Mouse (Mus musculus) heart, embryonic 14.5 days (tissue): ENCODE results near the gene Clec1a. TPM values are rescaled to one million over a fixed set of nuclear protein-coding genes. Genes with fewer than 3 reads are reported as not detected.

Source experiments
- ATAC-seq: fragments of 200-750 bp; cut with Nextera tagmentation; 2 replicates; pipeline ENCODE4 v1.8.0; 2017; ENCODE audit warnings: low read depth, moderate TSS enrichment; ENCODE audit not compliant: insufficient number of reproducible peaks, insufficient read depth, low FRiP score
- H3K27ac ChIP-seq, 2 experiments: fragments of 200-500 bp in 1 of 2; fragments of 300-500 bp in 1 of 2; sonication (generic) in 1 of 2; replicated peaks in 1 of 2; 2 replicates each; pipeline ENCODE4 v1.5.1; 2012 to 2014; ENCODE audit warnings: low read depth in 2 of 2, low read length in 2 of 2, control low read depth in 1 of 2, mild to moderate bottlenecking in 1 of 2, mixed read lengths in 1 of 2; ENCODE audit not compliant: control insufficient read depth in 1 of 2, insufficient read depth in 1 of 2
- H3K27me3 ChIP-seq: fragments of 300-500 bp; sonication (generic); 2 replicates; pipeline ENCODE4 v1.6.1; 2014; ENCODE audit warnings: mild to moderate bottlenecking, low read length, control low read depth; ENCODE audit not compliant: control insufficient read depth, insufficient read depth
- H3K36me3 ChIP-seq: fragments of 300-500 bp; sonication (generic); 2 replicates; pipeline ENCODE4 v1.6.1; 2014; ENCODE audit warnings: mild to moderate bottlenecking, control low read depth, low read length, mixed read lengths; ENCODE audit not compliant: control insufficient read depth, insufficient read depth
- H3K4me1 ChIP-seq, 2 experiments: fragments of 200-500 bp in 1 of 2; fragments of 300-500 bp in 1 of 2; sonication (generic) in 1 of 2; 2 replicates each; pipeline ENCODE4 v1.6.1; 2012 to 2014; ENCODE audit warnings: low read length in 2 of 2, control low read depth in 1 of 2, mixed read lengths in 1 of 2; ENCODE audit not compliant: control insufficient read depth in 2 of 2, insufficient read depth in 2 of 2
- H3K4me2 ChIP-seq: fragments of 300-500 bp; sonication (generic); 2 replicates; pipeline ENCODE4 v1.6.1; 2014; ENCODE audit warnings: mild to moderate bottlenecking, low read length
- H3K4me3 ChIP-seq, 2 experiments: fragments of 200-500 bp in 1 of 2; fragments of 300-500 bp in 1 of 2; sonication (generic) in 1 of 2; 2 replicates each; pipeline ENCODE4 v1.5.1; 2012 to 2014; ENCODE audit warnings: low read length in 2 of 2, mild to moderate bottlenecking in 2 of 2, control low read depth in 1 of 2, low read depth in 1 of 2, moderate library complexity in 1 of 2; ENCODE audit not compliant: control insufficient read depth in 1 of 2, insufficient read depth in 1 of 2
- H3K9ac ChIP-seq: fragments of 300-500 bp; sonication (generic); 2 replicates; pipeline ENCODE4 v1.6.1; 2014; ENCODE audit warnings: mild to moderate bottlenecking, low read length
- H3K9me3 ChIP-seq: fragments of 300-500 bp; sonication (generic); 2 replicates; pipeline ENCODE4 v1.6.1; 2016; ENCODE audit warnings: low read length, control low read depth; ENCODE audit not compliant: control insufficient read depth
- WGBS: fragments of 180-500 bp; shearing (Covaris S2); extraction: QIAGEN DNeasy Blood & Tissue Kit; methylation state at CpG from one replicate; pipeline ENCODE4 v1.1.7; 2014; 5-methylcytosine and 5-hydroxymethylcytosine counted together
- polyA plus RNA-seq: library from polyadenylated mRNA; unstranded; fragments of >200 nt; fragmentation: Nextera tagmentation; extraction: Ambion mirVana; gene quantifications from 2 replicates; pipeline ENCODE4 v1.2.1, GENCODE M21; 2014

Gene Clec1a
- polyA plus RNA-seq, 1 experiment from 2014 or later = 3.9 TPM

- no peaks in the 10 kb centered on the region for H3K36me3 ChIP-seq
- no peaks in the 10 kb centered on the region; a peak in 1 of 4 replicates for H3K4me1 ChIP-seq
- 84% methylated on average over 6 of the region's 6 CpGs for WGBS
- no peak for ATAC-seq
- H3K4me2 ChIP-seq = no peak overlapping the region
- H3K27me3 ChIP-seq = no peaks in the 10 kb centered on the region
- no peak overlapping the region for H3K9ac ChIP-seq
- no peak overlapping the region for H3K4me3 ChIP-seq
- no peak overlapping the region for H3K27ac ChIP-seq
- H3K9me3 ChIP-seq = no peaks in the 10 kb centered on the region
Measured at GRCm38 (mm10) chr6:129471386-129471785, 19.6 kb upstream of the Clec1a start.

- no peak for ATAC-seq
- peak overlapping the region; percentile 37; the same call in 1 of the 2 replicates for H3K4me2 ChIP-seq
Measured at GRCm38 (mm10) chr6:129449743-129450142, 2.1 kb downstream of the Clec1a start.

GRCm38 (mm10) chr6:129438033-129438432 is 13.8 kb downstream of the Clec1a start:
- H3K27me3 ChIP-seq = no peaks in the 10 kb centered on the region
- H3K4me2 ChIP-seq = no peak overlapping the region
- no peaks in the 10 kb centered on the region for H3K9me3 ChIP-seq
- no peak for ATAC-seq
- 81% methylated on average over 2 of the region's 2 CpGs for WGBS
- H3K9ac ChIP-seq = no peak overlapping the region
- no peak overlapping the region for H3K4me3 ChIP-seq
- no peaks in the 10 kb centered on the region for H3K4me1 ChIP-seq
- no peak overlapping the region for H3K27ac ChIP-seq
- H3K36me3 ChIP-seq = no peaks in the 10 kb centered on the region

More at GRCm38 (mm10) chr6:129449743-129450142, 2.1 kb downstream of the Clec1a start:
- 60% methylated on average over 6 of the region's 6 CpGs for WGBS
- Histone ChIP-seq H3K9me3 (no peaks in the 10 kb centered on the region), H3K4me3 (no peak overlapping the region), H3K36me3 (no peaks in the 10 kb centered on the region), H3K9ac (no peak overlapping the region), H3K4me1 (no peaks in the 10 kb centered on the region), H3K27ac (no peak overlapping the region), H3K27me3 (no peaks in the 10 kb centered on the region)

GRCm38 (mm10) chr6:129436025-129436424 is 15.8 kb downstream of the Clec1a start:
- ATAC-seq = no peak
- Histone ChIP-seq H3K27me3 (no peaks in the 10 kb centered on the region), H3K4me1 (no peaks in the 10 kb centered on the region), H3K4me2 (no peak overlapping the region), H3K27ac (no peak overlapping the region), H3K36me3 (no peaks in the 10 kb centered on the region), H3K9ac (no peak overlapping the region), H3K9me3 (no peaks in the 10 kb centered on the region), H3K4me3 (no peak overlapping the region)
- 81% methylated on average over 3 of the region's 3 CpGs for WGBS

GRCm38 (mm10) chr6:129434239-129434638 is 17.6 kb downstream of the Clec1a start:
- no peaks in the 10 kb centered on the region for H3K36me3 ChIP-seq
- H3K4me2 ChIP-seq = no peak overlapping the region
- H3K4me3 ChIP-seq = no peak overlapping the region
- ATAC-seq = no peak
- H3K27me3 ChIP-seq = no peaks in the 10 kb centered on the region
- no peak overlapping the region for H3K27ac ChIP-seq
- no peak overlapping the region for H3K9ac ChIP-seq
- 73% methylated on average over 5 of the region's 5 CpGs for WGBS
- no peaks in the 10 kb centered on the region for H3K9me3 ChIP-seq
- H3K4me1 ChIP-seq = no peaks in the 10 kb centered on the region

- no peaks in the 10 kb centered on the region for H3K36me3 ChIP-seq
- no peak overlapping the region for H3K4me3 ChIP-seq
- H3K9ac ChIP-seq = no peak overlapping the region
- H3K4me2 ChIP-seq = no peak overlapping the region
- H3K4me1 ChIP-seq = peaks cover 5 to 10% of the 10 kb centered on the region in 2 experiments; a peak in 3 of 4 replicates
- 65% methylated on average over 4 of the region's 4 CpGs for WGBS
- no peaks in the 10 kb centered on the region for H3K27me3 ChIP-seq
- no peaks in the 10 kb centered on the region for H3K9me3 ChIP-seq
- H3K27ac ChIP-seq = no peak overlapping the region
- ATAC-seq = no peak
Measured at GRCm38 (mm10) chr6:129427281-129427680, 24.5 kb downstream of the Clec1a start.

GRCm38 (mm10) chr6:129425812-129426211 is 26.0 kb downstream of the Clec1a start:
- Histone ChIP-seq H3K4me3 (no peak overlapping the region), H3K27ac (peak overlapping the region in 1 of 2 experiments; percentile 41; a peak in 1 of 4 replicates), H3K27me3 (no peaks in the 10 kb centered on the region), H3K4me1 (peaks cover 5 to 10% of the 10 kb centered on the region in 2 experiments; a peak in 3 of 4 replicates), H3K36me3 (no peaks in the 10 kb centered on the region), H3K4me2 (no peak overlapping the region), H3K9ac (no peak overlapping the region), H3K9me3 (no peaks in the 10 kb centered on the region)
- WGBS = 32% methylated on average over 5 of the region's 5 CpGs
- ATAC-seq = peak; percentile 78

- WGBS = 63% methylated on average over 5 of the region's 5 CpGs
- Histone ChIP-seq H3K36me3 (no peaks in the 10 kb centered on the region), H3K27me3 (no peaks in the 10 kb centered on the region), H3K9me3 (no peaks in the 10 kb centered on the region), H3K4me1 (peaks cover 5 to 10% of the 10 kb centered on the region in 2 experiments; a peak in 3 of 4 replicates), H3K4me2 (no peak overlapping the region), H3K9ac (no peak overlapping the region), H3K27ac (peak overlapping the region; percentile 57 to 75; a peak in 3 of 4 replicates), H3K4me3 (no peak overlapping the region)
- ATAC-seq = no peak
Measured at GRCm38 (mm10) chr6:129425217-129425616, 26.6 kb downstream of the Clec1a start.
